Mouse (Mus musculus): Measurements from ENCODE around the gene Sfn. TPM values are rescaled to one million over a fixed set of nuclear protein-coding genes. Genes with fewer than 3 reads are reported as not detected.
"Not testable (repeated sequence)": the region's sequence is repeated elsewhere in the genome, so short reads cannot be mapped to it uniquely, and the experiment has no call there.

Gene Sfn
- polyA plus RNA-seq (2016; fragmentation: Nextera tagmentation; extraction: Ambion mirVana) = 9.0 and 9.5 TPM in 2 replicates

DNA sequence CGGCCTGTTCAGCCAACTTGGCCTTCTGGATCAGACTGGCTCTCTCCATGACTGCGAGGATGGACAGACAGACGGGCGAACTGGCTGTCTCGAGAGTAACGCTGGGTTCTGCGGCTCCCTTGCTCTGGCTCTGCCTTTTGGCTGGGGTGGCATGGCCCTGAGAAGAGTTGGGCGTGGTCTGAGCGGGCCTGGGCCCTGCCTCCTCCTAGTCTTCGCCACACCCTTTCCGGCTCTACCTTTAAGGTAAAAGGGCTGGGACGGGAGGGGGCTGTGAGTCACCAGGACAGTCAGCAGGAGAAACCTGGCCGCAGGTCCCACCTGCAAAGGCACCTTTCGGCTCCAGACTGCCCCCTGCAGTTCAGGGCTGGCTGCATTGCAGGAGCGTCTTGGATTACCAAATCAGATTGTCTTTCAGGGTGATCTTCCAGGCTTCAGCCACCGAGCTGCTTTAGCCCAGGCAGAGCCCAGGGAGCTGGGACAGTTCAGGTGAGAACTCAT, at the start of gene Sfn:
Gene Sfn, minus strand, starts transcription at position 448 of the 498 bp plus-strand sequence.
- H3K27ac ChIP-seq = no peak within 1 kb of the TSS
- peaks cover 72% of the 10 kb centered on the region for H3K27me3 ChIP-seq (ENCODE audit: poor library complexity, severe bottlenecking)
- DNase-seq (ENCODE audit: extremely low spot score, low spot score) = no peak
- no peaks in the 10 kb centered on the region for H3K9me3 ChIP-seq
- H3K4me3 ChIP-seq = peak within 1 kb of the TSS; percentile 33
- WGBS = 1% methylated on average over 16 of the region's 16 CpGs
- H3K36me3 ChIP-seq (replicated peaks) = peaks cover 33% of the 10 kb centered on the region
- peaks cover 51% of the 10 kb centered on the region for H3K4me1 ChIP-seq

GRCm38 (mm10) chr4:133651445-133651844, 49.5 kb upstream of the Sfn start:
- 64% methylated on average over 10 of the region's 10 CpGs for WGBS
- H3K27ac ChIP-seq = no peak overlapping the region
- H3K36me3 ChIP-seq (replicated peaks) = no peaks in the 10 kb centered on the region
- DNase-seq (ENCODE audit: extremely low spot score, low spot score) = no peak
- no peaks in the 10 kb centered on the region for H3K9me3 ChIP-seq
- no peaks in the 10 kb centered on the region for H3K27me3 ChIP-seq (ENCODE audit: poor library complexity, severe bottlenecking)
- peaks cover 13% of the 10 kb centered on the region for H3K4me1 ChIP-seq
- H3K4me3 ChIP-seq = no peak overlapping the region

DNA sequence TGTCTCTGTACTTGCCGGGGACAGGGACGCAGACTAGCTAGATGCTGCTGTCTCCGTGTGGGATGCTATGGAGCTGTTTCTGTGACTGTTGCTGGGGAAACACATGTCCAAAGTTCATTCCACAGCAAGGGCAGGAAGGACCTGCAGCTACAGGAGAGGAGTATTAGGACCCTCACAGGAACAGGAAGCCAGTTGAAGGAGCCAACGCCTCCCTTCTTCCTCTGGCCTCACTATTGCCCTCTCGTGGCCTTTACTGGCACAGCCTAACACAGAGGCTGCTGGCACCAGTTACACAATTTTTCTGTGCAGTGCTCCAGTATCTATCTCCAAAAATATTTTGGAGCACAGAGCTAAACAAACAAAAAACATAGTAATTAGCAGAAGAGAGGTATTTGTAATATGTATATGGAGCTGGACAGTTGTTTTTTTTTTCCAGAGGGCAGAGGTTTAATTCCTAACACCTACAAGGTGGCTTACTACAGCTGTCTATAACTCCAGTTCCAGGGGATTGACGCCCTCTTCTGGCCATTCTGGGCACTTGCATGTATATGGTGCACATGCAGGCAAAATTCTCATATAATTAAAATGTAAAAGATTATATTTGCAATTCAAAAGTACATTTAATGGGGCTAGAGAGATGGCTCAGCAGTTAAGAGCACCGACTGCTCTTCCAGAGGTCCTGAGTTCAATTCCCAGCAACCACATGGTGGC, 48.2 kb upstream of the Sfn start, which contains the start of gene Zdhhc18:
Gene Zdhhc18, minus strand, starts transcription at position 166 of the 711 bp plus-strand sequence.
- peak; percentile 70 for DNase-seq (ENCODE audit: extremely low spot score, low spot score)
- Histone ChIP-seq H3K27ac (peak within 1 kb of the TSS; percentile 51; the same call in 1 of the 2 replicates), H3K4me1 (peaks cover 10% of the 10 kb centered on the region), H3K4me3 (peak within 1 kb of the TSS; percentile 32), H3K27me3 (ENCODE audit: poor library complexity, severe bottlenecking) (no peaks in the 10 kb centered on the region), H3K9me3 (peaks cover 3% of the 10 kb centered on the region; the same call in 1 of the 2 replicates), H3K36me3 (replicated peaks) (no peaks in the 10 kb centered on the region)
- 39% methylated on average over 7 of the region's 7 CpGs for WGBS

GRCm38 (mm10) chr4:133649464-133649863, 47.5 kb upstream of the Sfn start:
- peak overlapping the region; percentile 32 for H3K4me3 ChIP-seq
- H3K9me3 ChIP-seq; DNase-seq (ENCODE audit: extremely low spot score, low spot score); H3K27me3 ChIP-seq (ENCODE audit: poor library complexity, severe bottlenecking); H3K4me1 ChIP-seq; H3K27ac ChIP-seq; H3K36me3 ChIP-seq (replicated peaks): not testable (repeated sequence)
- WGBS = 86% methylated on average over 5 of the region's 5 CpGs

DNA sequence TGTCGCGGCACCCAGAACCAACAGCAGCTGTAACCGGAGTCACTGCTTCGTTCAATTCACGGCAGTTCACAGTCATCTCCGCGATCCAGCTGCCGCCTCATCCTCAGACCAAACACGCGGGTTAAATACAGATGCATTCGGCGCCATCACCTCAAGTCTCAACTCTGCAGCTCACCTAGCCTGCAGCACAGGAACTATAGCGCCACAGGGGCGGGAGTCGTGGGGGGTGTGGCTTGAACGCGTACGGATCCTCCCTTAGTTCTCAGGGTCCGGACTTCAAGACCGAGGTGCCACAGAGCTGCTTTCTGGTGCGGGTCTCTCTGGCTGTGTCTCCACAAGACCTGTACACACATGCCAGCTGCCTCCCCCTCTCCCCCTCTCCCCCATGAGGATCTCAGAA, 43.7 kb upstream of the Sfn start:
- H3K4me1 ChIP-seq = peaks cover 3% of the 10 kb centered on the region; the same call in 1 of the 2 replicates
- no peak for DNase-seq (ENCODE audit: extremely low spot score, low spot score)
- no peaks in the 10 kb centered on the region for H3K27me3 ChIP-seq (ENCODE audit: poor library complexity, severe bottlenecking)
- no peak overlapping the region for H3K27ac ChIP-seq
- H3K36me3 ChIP-seq (replicated peaks) = no peaks in the 10 kb centered on the region
- 39% methylated on average over 21 of the region's 21 CpGs for WGBS
- H3K9me3 ChIP-seq = peaks cover 19% of the 10 kb centered on the region; the same call in 1 of the 2 replicates
- no peak overlapping the region for H3K4me3 ChIP-seq

GRCm38 (mm10) chr4:133645195-133645594, 43.2 kb upstream of the Sfn start:
- Histone ChIP-seq H3K4me3 (no peak overlapping the region), H3K9me3 (peaks cover 19% of the 10 kb centered on the region; the same call in 1 of the 2 replicates), H3K36me3 (replicated peaks) (no peaks in the 10 kb centered on the region), H3K27ac (no peak overlapping the region), H3K27me3 (ENCODE audit: poor library complexity, severe bottlenecking) (no peaks in the 10 kb centered on the region), H3K4me1 (peaks cover 3% of the 10 kb centered on the region; the same call in 1 of the 2 replicates)
- WGBS = 86% methylated on average over 3 of the region's 3 CpGs
- no peak for DNase-seq (ENCODE audit: extremely low spot score, low spot score)

GRCm38 (mm10) chr4:133634043-133634410, 32.1 kb upstream of the Sfn start:
- Histone ChIP-seq H3K9me3 (no peaks in the 10 kb centered on the region), H3K27ac (no peak overlapping the region), H3K4me3 (peak overlapping the region; percentile 73; the same call in 1 of the 2 replicates), H3K4me1 (peaks cover 33% of the 10 kb centered on the region), H3K36me3 (replicated peaks) (peaks cover 9% of the 10 kb centered on the region; the same call in 1 of the 2 replicates), H3K27me3 (ENCODE audit: poor library complexity, severe bottlenecking) (no peaks in the 10 kb centered on the region)
- 79% methylated on average over 5 of the region's 5 CpGs for whole genome bisulfite sequencing
- DNase-seq (ENCODE audit: extremely low spot score, low spot score) = no peak

DNA sequence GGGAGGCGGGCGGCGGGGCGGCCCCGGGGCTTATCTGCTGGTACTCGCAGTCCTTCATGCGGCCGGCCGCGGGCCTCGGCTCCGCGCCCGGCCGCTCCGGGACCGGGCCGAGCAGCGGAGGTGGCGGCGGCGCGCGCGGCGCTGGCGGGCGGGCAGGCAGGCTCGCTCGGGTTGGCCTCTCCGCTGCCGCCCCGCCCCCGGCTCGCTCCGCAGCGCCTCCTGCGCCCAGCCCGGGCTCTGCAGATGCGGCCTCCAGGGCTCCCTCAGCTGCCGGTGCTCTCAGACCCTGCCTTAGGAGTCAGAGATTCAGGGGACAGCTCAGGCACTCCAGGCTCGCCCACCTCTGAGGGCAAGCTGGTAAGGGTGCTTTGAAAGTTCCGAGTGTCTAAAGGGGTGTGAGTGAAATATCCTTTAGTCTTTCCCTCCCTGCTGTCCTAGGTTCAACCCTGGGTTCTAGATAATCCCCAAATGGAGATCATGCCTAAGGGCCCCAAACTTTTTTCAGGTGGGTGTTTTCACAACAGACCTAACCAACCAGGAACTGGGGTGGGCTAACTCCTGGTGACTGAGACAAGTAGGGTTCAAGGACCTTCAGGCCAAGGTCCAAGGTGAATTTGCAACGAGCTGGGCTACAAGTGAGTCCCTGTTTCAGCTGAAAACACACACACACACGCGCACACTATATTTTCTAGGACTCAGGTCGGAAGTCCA, 31.5 kb upstream of the Sfn start:
- peak overlapping the region; percentile 73 for H3K4me3 ChIP-seq
- 7% methylated on average over 47 of the region's 47 CpGs for WGBS
- peaks cover 33% of the 10 kb centered on the region for H3K4me1 ChIP-seq
- DNase-seq (ENCODE audit: extremely low spot score, low spot score) = peak; percentile 80
- peaks cover 9% of the 10 kb centered on the region; the same call in 1 of the 2 replicates for H3K36me3 ChIP-seq (replicated peaks)
- H3K27me3 ChIP-seq (ENCODE audit: poor library complexity, severe bottlenecking) = no peaks in the 10 kb centered on the region
- H3K27ac ChIP-seq = peak overlapping the region; percentile 88
- no peaks in the 10 kb centered on the region for H3K9me3 ChIP-seq

DNA sequence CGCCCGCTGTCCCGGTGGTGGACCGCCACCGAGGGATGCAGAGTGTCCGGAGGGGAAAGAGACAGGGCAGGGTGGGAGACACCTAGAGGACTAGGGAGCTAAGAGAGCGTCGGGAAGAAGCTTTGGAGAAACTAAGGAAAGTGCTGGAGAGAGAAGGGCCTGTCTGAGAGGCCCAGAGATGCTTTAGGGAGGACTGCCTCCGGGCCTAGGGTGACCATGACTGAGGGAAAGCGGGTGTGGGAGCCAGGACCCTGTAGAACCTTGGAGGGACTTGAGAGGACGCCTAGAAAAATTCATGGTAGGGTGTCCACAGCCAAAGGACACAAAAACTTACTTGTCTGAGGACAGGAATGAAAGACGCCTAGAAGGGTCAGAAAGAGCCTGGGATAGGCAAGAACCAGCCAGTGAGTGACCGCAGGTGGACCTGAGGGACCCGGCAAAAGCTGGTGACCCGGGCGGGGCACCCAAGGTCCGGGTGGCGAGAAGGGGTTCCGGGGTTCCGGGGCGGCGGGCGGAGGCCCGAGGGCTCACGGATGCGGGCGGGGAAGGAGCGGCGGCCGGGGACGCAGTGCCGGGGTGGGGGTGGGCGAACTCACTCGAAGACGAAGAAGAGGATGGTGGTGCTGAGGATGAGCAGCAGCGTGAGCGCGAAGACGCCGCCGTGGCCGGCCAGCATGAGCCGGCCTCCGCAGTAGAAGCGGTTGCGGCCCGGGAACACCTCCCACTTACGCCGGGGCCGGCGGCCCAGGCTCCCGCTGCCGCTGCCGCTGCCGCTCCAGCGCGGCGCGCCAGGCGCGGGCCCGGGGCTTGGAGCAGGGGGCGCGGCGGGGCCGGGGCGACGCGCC, 30.7 kb upstream of the Sfn start:
- H3K27me3 ChIP-seq (ENCODE audit: poor library complexity, severe bottlenecking) = no peaks in the 10 kb centered on the region
- no peaks in the 10 kb centered on the region for H3K9me3 ChIP-seq
- WGBS = 2% methylated on average over 52 of the region's 69 CpGs
- peaks cover 9% of the 10 kb centered on the region; the same call in 1 of the 2 replicates for H3K36me3 ChIP-seq (replicated peaks)
- peak overlapping the region; percentile 73 for H3K4me3 ChIP-seq
- DNase-seq (ENCODE audit: extremely low spot score, low spot score) = peak; percentile 54
- peak overlapping the region; percentile 88 for H3K27ac ChIP-seq
- H3K4me1 ChIP-seq = peaks cover 33% of the 10 kb centered on the region

DNA sequence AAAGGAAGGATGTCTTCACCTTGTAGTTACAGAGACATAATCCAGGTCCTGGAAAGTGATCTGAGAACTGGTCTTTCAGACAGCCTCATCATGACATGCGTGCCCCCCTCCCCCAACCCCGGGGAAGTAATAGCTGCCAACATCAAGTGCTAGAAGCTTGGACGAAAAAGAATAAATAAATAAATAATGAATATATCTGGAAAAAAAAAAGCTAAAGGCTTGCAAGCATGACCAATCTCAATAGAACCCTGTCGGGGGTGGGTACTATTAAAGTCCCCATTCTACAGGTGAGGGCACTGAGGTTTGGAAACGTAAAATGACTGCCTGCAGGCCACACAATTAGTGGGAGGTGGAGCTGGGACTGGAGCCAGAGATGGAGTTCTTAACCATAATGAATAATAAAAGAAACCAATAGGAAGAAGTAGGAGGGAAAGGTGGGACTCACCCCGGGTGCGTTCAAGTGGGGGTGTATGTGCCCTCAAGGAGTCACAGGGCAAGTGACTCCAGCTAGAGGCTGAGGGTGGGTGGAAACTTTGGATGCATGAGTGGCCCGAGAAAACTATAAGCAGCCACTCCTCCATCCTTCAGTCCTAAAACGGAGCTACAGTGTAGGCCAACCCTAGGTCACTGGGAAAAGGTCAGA, 29.9 kb upstream of the Sfn start:
- peaks cover 35% of the 10 kb centered on the region for H3K4me1 ChIP-seq
- DNase-seq (ENCODE audit: extremely low spot score, low spot score) = no peak
- H3K36me3 ChIP-seq (replicated peaks) = peaks cover 12% of the 10 kb centered on the region
- H3K27me3 ChIP-seq (ENCODE audit: poor library complexity, severe bottlenecking) = no peaks in the 10 kb centered on the region
- H3K27ac ChIP-seq = peak overlapping the region; percentile 88
- no peaks in the 10 kb centered on the region for H3K9me3 ChIP-seq
- peak overlapping the region; percentile 73 for H3K4me3 ChIP-seq
- 55% methylated on average over 9 of the region's 9 CpGs for WGBS

DNA sequence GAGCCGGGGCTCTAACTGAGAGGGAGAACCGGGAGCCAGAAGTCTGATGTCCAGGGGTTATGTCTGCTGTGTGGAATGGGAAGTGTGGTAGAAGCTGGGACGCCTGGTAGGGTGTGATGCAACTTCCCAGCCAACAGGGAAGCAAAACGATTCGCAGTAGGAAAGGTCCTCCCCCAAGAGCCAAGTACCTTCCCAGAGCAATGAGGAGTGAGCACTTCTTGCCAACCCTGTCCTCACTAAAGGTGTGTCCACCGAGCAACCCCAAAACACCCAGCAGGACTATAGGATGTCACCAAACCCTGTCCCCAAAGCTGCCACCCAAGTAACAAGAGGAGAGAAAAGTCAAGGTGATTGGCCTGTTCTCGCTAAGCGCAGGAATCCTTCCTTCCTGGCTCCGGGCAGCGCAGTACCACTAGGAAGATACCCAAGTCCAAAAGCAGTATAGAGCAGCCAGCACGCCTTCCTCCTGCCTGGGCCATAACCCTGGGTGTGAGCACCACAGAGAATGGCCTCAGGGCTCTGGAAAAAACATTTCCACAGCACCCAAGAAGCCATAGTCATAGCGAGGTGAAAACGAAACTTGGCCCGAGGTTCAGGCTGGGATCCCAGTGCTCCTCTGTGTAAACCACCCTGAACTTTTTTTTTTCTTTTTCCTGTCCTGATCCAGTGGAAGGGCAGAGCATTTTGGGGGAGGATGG, 29.3 kb upstream of the Sfn start:
- WGBS = 84% methylated on average over 14 of the region's 14 CpGs
- H3K27me3 ChIP-seq (ENCODE audit: poor library complexity, severe bottlenecking) = no peaks in the 10 kb centered on the region

More for the DNA sequence above, 29.3 kb upstream of the Sfn start:
- Histone ChIP-seq H3K4me1 (peaks cover 41% of the 10 kb centered on the region), H3K36me3 (replicated peaks) (peaks cover 19% of the 10 kb centered on the region), H3K9me3 (no peaks in the 10 kb centered on the region), H3K4me3 (peak overlapping the region; percentile 73; the same call in 1 of the 2 replicates), H3K27ac (no peak overlapping the region)
- DNase-seq (ENCODE audit: extremely low spot score, low spot score) = no peak
